Mouse (Mus musculus) yolk sac, embryonic 10.5 days (tissue): Measurements from ENCODE around the gene Klhl31.

ENCODE experiments used
- DNase-seq: peaks from one replicate; pipeline ENCODE4 v3.0.0-alpha.2; 2017; ENCODE audit warnings: low spot score

The Klhl31 gene

GRCm38 (mm10) chr9:77636450-77636951 is at the start of gene Klhl31:
Klhl31 (plus strand) TSS chr9:77636500.
- DNase-seq = no peak

GRCm38 (mm10) chr9:77586806-77587591 is 49.3 kb upstream of the Klhl31 start:
- no peak for DNase-seq

- DNase-seq = no peak
Observed at GRCm38 (mm10) chr9:77587616-77588015, 48.7 kb upstream of the Klhl31 start.

- DNase-seq = no peak
Observed at GRCm38 (mm10) chr9:77589496-77589895, 46.8 kb upstream of the Klhl31 start.

GRCm38 (mm10) chr9:77592423-77592822 is 43.9 kb upstream of the Klhl31 start:
- DNase-seq = no peak

GRCm38 (mm10) chr9:77595006-77595626 is 41.2 kb upstream of the Klhl31 start:
- DNase-seq = no peak

GRCm38 (mm10) chr9:77596355-77596754 is 39.9 kb upstream of the Klhl31 start:
- DNase-seq = peak; percentile 56

GRCm38 (mm10) chr9:77598560-77598959 is 37.7 kb upstream of the Klhl31 start:
- DNase-seq = no peak

- no peak for DNase-seq
Observed at GRCm38 (mm10) chr9:77602302-77603266, 33.7 kb upstream of the Klhl31 start.

- no peak for DNase-seq
Observed at GRCm38 (mm10) chr9:77603965-77604509, 32.3 kb upstream of the Klhl31 start.

- no peak for DNase-seq
Observed at GRCm38 (mm10) chr9:77607295-77607694, 29.0 kb upstream of the Klhl31 start.

GRCm38 (mm10) chr9:77607840-77608239 is 28.5 kb upstream of the Klhl31 start:
- DNase-seq = peak; percentile 14

- no peak for DNase-seq
Observed at GRCm38 (mm10) chr9:77610811-77611210, 25.5 kb upstream of the Klhl31 start.

GRCm38 (mm10) chr9:77612349-77612748 is 24.0 kb upstream of the Klhl31 start:
- DNase-seq = no peak

GRCm38 (mm10) chr9:77615868-77616267 is 20.4 kb upstream of the Klhl31 start:
- DNase-seq = no peak

- DNase-seq = no peak
Observed at GRCm38 (mm10) chr9:77616796-77617195, 19.5 kb upstream of the Klhl31 start.

- no peak for DNase-seq
Observed at GRCm38 (mm10) chr9:77617751-77618150, 18.5 kb upstream of the Klhl31 start.

GRCm38 (mm10) chr9:77618392-77618791 is 17.9 kb upstream of the Klhl31 start:
- DNase-seq = no peak

GRCm38 (mm10) chr9:77620077-77620476 is 16.2 kb upstream of the Klhl31 start:
- no peak for DNase-seq

- DNase-seq = no peak
Observed at GRCm38 (mm10) chr9:77620482-77620881, 15.8 kb upstream of the Klhl31 start.

- no peak for DNase-seq
Observed at GRCm38 (mm10) chr9:77622874-77623273, 13.4 kb upstream of the Klhl31 start.
